14 mouse cellular contexts compared by ENCODE assay signal in genomic region chr6:127133433-127134245, GRCm38 (mm10). TPM values are rescaled to one million over a fixed set of nuclear protein-coding genes. Genes with fewer than 3 reads are reported as not detected.
DNase-seq lines count a peak whose midpoint lies in the region; ATAC-seq lines count a peak whose summit lies in the region.
"Had no signal": no experiment of that assay in that cellular context is flagged by ENCODE, and none has a peak within 500 bp of the region (broad histone marks: within the 10 kb centered on the region; RNA-seq: fewer than 3 reads in every experiment).

No protein-coding gene starts in this region.

- no peak overlapping the region for H3K4me3 ChIP-seq in intestine, embryonic 15.5 days (replicated peaks)
- no peak overlapping the region for H3K4me3 ChIP-seq in intestine, embryonic 16.5 days (ENCODE audit: low read length)
- no peak overlapping the region for H3K4me3 ChIP-seq in embryonic facial prominence, embryonic 15.5 days (replicated peaks)
- peak overlapping the region; percentile 4; the same call in 1 of the 2 replicates for H3K4me3 ChIP-seq in hindbrain, embryonic 13.5 days
- no peak overlapping the region for H3K4me3 ChIP-seq in neural tube, embryonic 12.5 days
- H3K4me3 ChIP-seq in liver, embryonic 11.5 days (ENCODE audit: low read depth, low read length) = no peak overlapping the region
- H3K4me3 ChIP-seq: heart, embryonic 15.5 days; limb, embryonic 15.5 days had no signal

- no peaks in the 10 kb centered on the region for H3K27me3 ChIP-seq in intestine, embryonic 15.5 days (replicated peaks)
- no peaks in the 10 kb centered on the region for H3K27me3 ChIP-seq in intestine, embryonic 16.5 days (replicated peaks; ENCODE audit: control insufficient read depth, insufficient read depth, low read length)
- no peaks in the 10 kb centered on the region for H3K27me3 ChIP-seq in embryonic facial prominence, embryonic 15.5 days
- no peaks in the 10 kb centered on the region for H3K27me3 ChIP-seq in hindbrain, embryonic 13.5 days
- H3K27me3 ChIP-seq in neural tube, embryonic 12.5 days (replicated peaks) = no peaks in the 10 kb centered on the region
- no peaks in the 10 kb centered on the region for H3K27me3 ChIP-seq in liver, embryonic 11.5 days (replicated peaks; ENCODE audit: control insufficient read depth, insufficient read depth, low read length)
- H3K27me3 ChIP-seq: heart, embryonic 15.5 days; limb, embryonic 15.5 days had no signal

- H3K36me3 ChIP-seq in intestine, embryonic 15.5 days = peaks cover 30% of the 10 kb centered on the region
- peaks cover 23% of the 10 kb centered on the region; the same call in 1 of the 2 replicates for H3K36me3 ChIP-seq in intestine, embryonic 16.5 days (ENCODE audit: control insufficient read depth, insufficient read depth, low read length)
- peaks cover 84% of the 10 kb centered on the region for H3K36me3 ChIP-seq in embryonic facial prominence, embryonic 15.5 days
- H3K36me3 ChIP-seq in hindbrain, embryonic 13.5 days = no peaks in the 10 kb centered on the region
- H3K36me3 ChIP-seq in neural tube, embryonic 12.5 days = peaks cover 29% of the 10 kb centered on the region
- peaks cover 21% of the 10 kb centered on the region for H3K36me3 ChIP-seq in liver, embryonic 11.5 days (ENCODE audit: control insufficient read depth, insufficient read depth, low read length)

- 0 out of 2 replicates have a peak, but pooled peaks have one; percentile 12 for ATAC-seq in intestine, embryonic 15.5 days
- no peak for ATAC-seq in intestine, embryonic 16.5 days
- ATAC-seq in embryonic facial prominence, embryonic 15.5 days (ENCODE audit: insufficient number of reproducible peaks, low FRiP score, low TSS enrichment, low read depth) = peak; percentile 22; the same call in 1 of the 2 replicates
- peak; percentile 90 for ATAC-seq in hindbrain, embryonic 13.5 days (ENCODE audit: low FRiP score)
- peak; percentile 84 for ATAC-seq in neural tube, embryonic 12.5 days (ENCODE audit: low FRiP score, low read depth)
- ATAC-seq in liver, embryonic 11.5 days (replicated peaks; ENCODE audit: low FRiP score) = no peak
- ATAC-seq: lung, postnatal 0 days had no signal

- WGBS in intestine, embryonic 15.5 days = 60% methylated on average over 16 of the region's 16 CpGs
- 67% methylated on average over 16 of the region's 16 CpGs for WGBS in intestine, embryonic 16.5 days
- WGBS in embryonic facial prominence, embryonic 15.5 days = 63% methylated on average over 15 of the region's 16 CpGs
- 28% methylated on average over 16 of the region's 16 CpGs for WGBS in hindbrain, embryonic 13.5 days
- WGBS in neural tube, embryonic 12.5 days = 49% methylated on average over 16 of the region's 16 CpGs
- 85% methylated on average over 16 of the region's 16 CpGs for WGBS in liver, embryonic 11.5 days

- H3K9ac ChIP-seq in intestine, embryonic 15.5 days = no peak overlapping the region
- no peak overlapping the region for H3K9ac ChIP-seq in intestine, embryonic 16.5 days (ENCODE audit: low read depth, low read length)
- no peak overlapping the region for H3K9ac ChIP-seq in embryonic facial prominence, embryonic 15.5 days
- no peak overlapping the region for H3K9ac ChIP-seq in hindbrain, embryonic 13.5 days
- no peak overlapping the region for H3K9ac ChIP-seq in neural tube, embryonic 12.5 days
- H3K9ac ChIP-seq in liver, embryonic 11.5 days (ENCODE audit: low read depth, low read length) = no peak overlapping the region
- H3K9ac ChIP-seq: heart, embryonic 15.5 days; limb, embryonic 15.5 days had no signal

- no peak overlapping the region for H3K27ac ChIP-seq in intestine, embryonic 15.5 days
- no peak overlapping the region for H3K27ac ChIP-seq in intestine, embryonic 16.5 days (ENCODE audit: low read length)
- no peak overlapping the region for H3K27ac ChIP-seq in embryonic facial prominence, embryonic 15.5 days (replicated peaks)
- no peak overlapping the region for H3K27ac ChIP-seq in hindbrain, embryonic 13.5 days
- H3K27ac ChIP-seq in neural tube, embryonic 12.5 days = no peak overlapping the region
- no peak overlapping the region for H3K27ac ChIP-seq in liver, embryonic 11.5 days (ENCODE audit: low read depth, low read length)
- H3K27ac ChIP-seq: heart, embryonic 15.5 days; limb, embryonic 15.5 days had no signal

- no peaks in the 10 kb centered on the region for H3K9me3 ChIP-seq in intestine, embryonic 15.5 days
- H3K9me3 ChIP-seq in intestine, embryonic 16.5 days (ENCODE audit: control insufficient read depth, low read length) = no peaks in the 10 kb centered on the region
- no peaks in the 10 kb centered on the region for H3K9me3 ChIP-seq in embryonic facial prominence, embryonic 15.5 days (replicated peaks)
- H3K9me3 ChIP-seq in hindbrain, embryonic 13.5 days = no peaks in the 10 kb centered on the region
- no peaks in the 10 kb centered on the region for H3K9me3 ChIP-seq in neural tube, embryonic 12.5 days
- H3K9me3 ChIP-seq in liver, embryonic 11.5 days (ENCODE audit: control insufficient read depth, low read length) = no peaks in the 10 kb centered on the region
- H3K9me3 ChIP-seq: heart, embryonic 15.5 days; limb, embryonic 15.5 days had no signal

- H3K4me2 ChIP-seq in intestine, embryonic 15.5 days (replicated peaks) = no peak overlapping the region
- H3K4me2 ChIP-seq in intestine, embryonic 16.5 days (ENCODE audit: low read depth, low read length) = no peak overlapping the region
- H3K4me2 ChIP-seq in embryonic facial prominence, embryonic 15.5 days (replicated peaks) = no peak overlapping the region
- H3K4me2 ChIP-seq in hindbrain, embryonic 13.5 days = peak overlapping the region; percentile 35
- H3K4me2 ChIP-seq in neural tube, embryonic 12.5 days (replicated peaks) = peak overlapping the region; percentile 30
- H3K4me2 ChIP-seq in liver, embryonic 11.5 days = no peak overlapping the region
- H3K4me2 ChIP-seq: heart, embryonic 15.5 days; limb, embryonic 15.5 days had no signal

- no peaks in the 10 kb centered on the region for H3K4me1 ChIP-seq in intestine, embryonic 15.5 days (replicated peaks)
- H3K4me1 ChIP-seq in intestine, embryonic 16.5 days (ENCODE audit: control insufficient read depth, insufficient read depth, low read length) = peaks cover 14% of the 10 kb centered on the region
- peaks cover 3% of the 10 kb centered on the region; the same call in 1 of the 2 replicates for H3K4me1 ChIP-seq in embryonic facial prominence, embryonic 15.5 days
- H3K4me1 ChIP-seq in hindbrain, embryonic 13.5 days (replicated peaks) = peaks cover 20% of the 10 kb centered on the region; the same call in 1 of the 2 replicates
- H3K4me1 ChIP-seq in neural tube, embryonic 12.5 days = peaks cover 4% of the 10 kb centered on the region; the same call in 1 of the 2 replicates
- no peaks in the 10 kb centered on the region for H3K4me1 ChIP-seq in liver, embryonic 11.5 days (replicated peaks; ENCODE audit: control insufficient read depth, insufficient read depth, low read length)
- H3K4me1 ChIP-seq: limb, embryonic 15.5 days had no signal

- DNase-seq in thymus, postnatal 25 days = no peak
- DNase-seq in liver, embryonic 11.5 days (ENCODE audit: low spot score) = no peak
- DNase-seq in ovary, postnatal 14 days (ENCODE audit: low spot score) = no peak
- DNase-seq: adrenal gland, adult 8-10 months; gastrocnemius, postnatal 10 days; kidney, adult 8-10 months had no signal

RNA-seq across cellular contexts. Expression of gene Ccnd2, which starts 18.4 kb away (rescaled TPM):
- polyA plus RNA-seq in intestine, embryonic 15.5 days (2015; fragmentation: Nextera tagmentation; extraction: Ambion mirVana) = 881 and 991 TPM in 2 replicates
- polyA plus RNA-seq in intestine, embryonic 16.5 days (2015; fragmentation: Nextera tagmentation; extraction: Ambion mirVana) = 822 and 875 TPM in 2 replicates
- 918 and 948 TPM in 2 replicates for polyA plus RNA-seq in embryonic facial prominence, embryonic 15.5 days (2015; fragmentation: Nextera tagmentation; extraction: Ambion mirVana)
- polyA plus RNA-seq in hindbrain, embryonic 13.5 days (2015; fragmentation: Nextera tagmentation; extraction: Ambion mirVana) = 270 and 302 TPM in 2 replicates
- polyA plus RNA-seq in neural tube, embryonic 12.5 days (2016; fragmentation: Nextera tagmentation; extraction: Ambion mirVana) = 399 and 445 TPM in 2 replicates
- 273 and 275 TPM in 2 replicates for polyA plus RNA-seq in liver, embryonic 11.5 days (2014; fragmentation: Nextera tagmentation; extraction: Ambion mirVana)

RNA-seq across cellular contexts. Expression of gene Tigar, which starts 24.3 kb away (rescaled TPM):
- 5.6 and 7.3 TPM in 2 replicates for polyA plus RNA-seq in intestine, embryonic 15.5 days (2015; fragmentation: Nextera tagmentation; extraction: Ambion mirVana)
- 4.1 and 4.6 TPM in 2 replicates for polyA plus RNA-seq in intestine, embryonic 16.5 days (2015; fragmentation: Nextera tagmentation; extraction: Ambion mirVana)
- 2.7 and 3.1 TPM in 2 replicates for polyA plus RNA-seq in embryonic facial prominence, embryonic 15.5 days (2015; fragmentation: Nextera tagmentation; extraction: Ambion mirVana)
- polyA plus RNA-seq in hindbrain, embryonic 13.5 days (2015; fragmentation: Nextera tagmentation; extraction: Ambion mirVana) = 7.2 and 8.6 TPM in 2 replicates
- polyA plus RNA-seq in neural tube, embryonic 12.5 days (2016; fragmentation: Nextera tagmentation; extraction: Ambion mirVana) = 7.9 and 8.3 TPM in 2 replicates
- 2.2 and 2.5 TPM in 2 replicates for polyA plus RNA-seq in liver, embryonic 11.5 days (2014; fragmentation: Nextera tagmentation; extraction: Ambion mirVana)

Comparison
In these comparisons a context has a peak if more than half of its experiments do, and no peak if none do; other contexts are left out.
1. ATAC-seq: peak in intestine, embryonic 15.5 days (single experiment), embryonic facial prominence, embryonic 15.5 days (single experiment), hindbrain, embryonic 13.5 days (single experiment) and neural tube, embryonic 12.5 days (single experiment); none in intestine, embryonic 16.5 days (single experiment) and liver, embryonic 11.5 days (single experiment).
2. H3K4me2 ChIP-seq: peak in hindbrain, embryonic 13.5 days (single experiment) and neural tube, embryonic 12.5 days (single experiment); none in intestine, embryonic 15.5 days (single experiment), intestine, embryonic 16.5 days (single experiment), embryonic facial prominence, embryonic 15.5 days (single experiment) and liver, embryonic 11.5 days (single experiment).